Mouse (Mus musculus) erythroblast, embryonic 14.5 days (primary cell): Measurements from ENCODE around the gene Bmp8b.

ENCODE experiments used
- GATA1 ChIP-seq: IDR thresholded peaks from 2 replicates; pipeline ENCODE4 v1.6.1; 2012; ENCODE audit warnings: low read length, inconsistent platforms, mixed read lengths
- TAL1 ChIP-seq: IDR thresholded peaks from 3 replicates; pipeline ENCODE4 v1.6.1; 2012; ENCODE audit warnings: low read length, inconsistent platforms, mixed read lengths

- TF ChIP-seq TAL1 (no peak), GATA1 (no peak)
Measured at GRCm38 (mm10) chr4:123162305-123162917, 57.4 kb downstream of the Bmp8b start.
